Mouse (Mus musculus): Measurements from ENCODE around the gene Trmt61a. TPM values are rescaled to one million over a fixed set of nuclear protein-coding genes. Genes with fewer than 3 reads are reported as not detected.

Gene Trmt61a
- polyA plus RNA-seq, 1 experiment from 2014 or later = 5.7 TPM

DNA sequence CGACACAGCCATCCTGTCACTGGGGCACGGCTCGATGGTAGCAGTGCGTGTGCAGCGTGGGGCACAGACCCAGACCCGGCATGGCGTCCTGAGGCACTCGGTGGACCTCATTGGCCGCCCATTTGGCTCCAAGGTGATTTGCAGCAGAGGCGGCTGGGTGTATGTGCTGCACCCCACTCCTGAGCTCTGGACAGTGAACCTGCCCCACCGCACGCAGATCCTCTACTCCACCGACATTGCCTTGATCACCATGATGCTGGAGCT is 697 bp downstream of the Trmt61a start:
- H3K9ac ChIP-seq (replicated peaks) = peak overlapping the region; percentile 65
- DNase-seq = no peak
- no peak for TF ChIP-seq CTCF (IDR thresholded peaks at IDR 0.05; ENCODE audit: low read depth)
- no peak for TF ChIP-seq EP300 (IDR thresholded peaks at IDR 0.05; ENCODE audit: low read depth)
- 1% methylated on average over 13 of the region's 13 CpGs for WGBS (ENCODE audit: insufficient replicate concordance)
- peaks cover 6% of the 10 kb centered on the region; the same call in 1 of the 2 replicates for H3K27me3 ChIP-seq (ENCODE audit: insufficient read depth, low read length)
- peak overlapping the region; percentile 3; the same call in 1 of the 2 replicates for H3K27ac ChIP-seq (ENCODE audit: low read depth)
- peak overlapping the region; percentile 97 for H3K4me2 ChIP-seq (ENCODE audit: low read depth, low read length)
- peaks cover 3% of the 10 kb centered on the region; the same call in 1 of the 2 replicates for H3K36me3 ChIP-seq (replicated peaks; ENCODE audit: insufficient read depth, low read length)
- H3K9me3 ChIP-seq (ENCODE audit: low read length) = no peaks in the 10 kb centered on the region
- peak overlapping the region; percentile 83 for H3K4me3 ChIP-seq (ENCODE audit: low read depth, low read length)
- 0 out of 2 replicates have a peak, but pooled peaks have one; percentile 1 for ATAC-seq
- H3K4me1 ChIP-seq (ENCODE audit: insufficient read depth) = peaks cover 19% of the 10 kb centered on the region

DNA sequence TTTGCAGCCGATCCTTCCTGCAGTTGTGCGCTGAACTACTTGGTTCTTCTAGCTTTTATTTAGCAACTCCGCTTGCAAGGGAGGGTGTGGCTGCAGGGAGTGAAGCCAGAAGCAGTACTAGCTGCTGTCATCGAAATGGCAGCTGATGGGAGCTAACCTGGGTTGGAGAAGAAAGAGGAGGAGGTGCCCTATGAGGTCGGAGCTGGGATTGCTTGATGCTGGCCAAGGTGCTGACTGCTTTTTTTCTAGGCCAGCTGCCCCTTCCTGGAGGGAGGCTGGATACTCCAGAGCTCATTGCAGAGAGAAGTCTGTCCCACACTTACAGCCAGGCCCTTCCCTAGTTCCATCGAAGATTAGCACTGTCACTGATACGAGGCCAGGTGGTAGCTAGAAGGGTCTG is 1.1 kb downstream of the Trmt61a start:
- no peak for ATAC-seq
- Histone ChIP-seq H3K36me3 (replicated peaks; ENCODE audit: insufficient read depth, low read length) (peaks cover 3% of the 10 kb centered on the region; the same call in 1 of the 2 replicates), H3K9ac (replicated peaks) (peak overlapping the region; percentile 65)

DNA sequence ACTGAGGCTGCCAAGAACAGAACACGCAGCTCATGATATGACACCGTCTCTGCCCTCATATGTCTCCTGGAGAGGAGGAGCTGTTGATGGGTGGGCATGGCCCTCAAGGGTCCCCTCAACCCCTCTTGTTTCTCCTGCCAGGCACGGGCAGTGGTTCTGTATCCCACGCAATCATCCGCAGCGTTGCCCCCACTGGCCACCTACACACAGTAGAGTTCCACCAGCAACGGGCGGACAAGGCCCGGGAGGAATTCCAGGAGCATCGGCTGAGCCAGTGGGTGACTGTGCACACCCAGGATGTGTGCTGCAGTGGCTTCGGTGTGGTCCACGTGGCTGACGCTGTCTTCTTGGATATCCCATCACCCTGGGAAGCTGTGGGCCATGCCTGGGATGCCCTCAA is 2.8 kb downstream of the Trmt61a start:
- DNase-seq (no peak), ATAC-seq (no peak)
- 84% methylated on average over 13 of the region's 13 CpGs for WGBS (ENCODE audit: insufficient replicate concordance)
- H3K4me2 ChIP-seq (ENCODE audit: low read depth, low read length) = no peak overlapping the region
- no peak for TF ChIP-seq EP300 (IDR thresholded peaks at IDR 0.05; ENCODE audit: low read depth)
- no peaks in the 10 kb centered on the region for H3K9me3 ChIP-seq (ENCODE audit: low read length)
- peaks cover 3% of the 10 kb centered on the region; the same call in 1 of the 2 replicates for H3K36me3 ChIP-seq (replicated peaks; ENCODE audit: insufficient read depth, low read length)
- no peak overlapping the region for H3K27ac ChIP-seq (ENCODE audit: low read depth)
- peaks cover 19% of the 10 kb centered on the region for H3K4me1 ChIP-seq (ENCODE audit: insufficient read depth)
- H3K4me3 ChIP-seq (ENCODE audit: low read depth, low read length) = no peak overlapping the region
- no peak overlapping the region for H3K9ac ChIP-seq (replicated peaks)
- H3K27me3 ChIP-seq (ENCODE audit: insufficient read depth, low read length) = no peaks in the 10 kb centered on the region

More for the DNA sequence above, 1.1 kb downstream of the Trmt61a start:
- Histone ChIP-seq H3K4me3 (ENCODE audit: low read depth, low read length) (peak overlapping the region; percentile 83), H3K4me2 (ENCODE audit: low read depth, low read length) (peak overlapping the region; percentile 97), H3K9me3 (ENCODE audit: low read length) (no peaks in the 10 kb centered on the region), H3K27me3 (ENCODE audit: insufficient read depth, low read length) (peaks cover 2% of the 10 kb centered on the region; the same call in 1 of the 2 replicates), H3K27ac (ENCODE audit: low read depth) (no peak overlapping the region), H3K4me1 (ENCODE audit: insufficient read depth) (peaks cover 19% of the 10 kb centered on the region)
- TF ChIP-seq EP300 (IDR thresholded peaks at IDR 0.05; ENCODE audit: low read depth) = no peak
- no peak for TF ChIP-seq CTCF (IDR thresholded peaks at IDR 0.05; ENCODE audit: low read depth)
- 28% methylated on average over 7 of the region's 7 CpGs for WGBS (ENCODE audit: insufficient replicate concordance)
- no peak for DNase-seq

DNA sequence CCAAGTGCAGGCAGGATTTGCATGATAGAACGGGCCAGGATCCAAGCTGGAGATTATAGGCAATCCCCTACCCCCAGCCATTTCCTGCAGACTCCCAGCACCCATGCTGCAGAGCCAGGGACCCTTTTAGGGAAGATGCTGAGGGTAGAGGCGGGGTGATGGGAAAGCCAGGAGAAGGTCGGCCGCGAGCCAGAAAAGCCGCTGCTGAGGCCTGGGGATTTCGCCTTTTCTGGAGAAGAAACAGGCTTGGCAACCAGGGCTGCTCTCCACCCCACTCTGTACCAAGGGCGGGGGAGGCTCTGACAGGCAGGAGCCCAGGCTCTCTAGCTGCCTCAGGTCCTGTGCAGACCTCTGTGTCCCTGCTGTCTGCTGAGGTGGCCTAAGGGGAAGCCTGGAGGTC is 3.4 kb downstream of the Trmt61a start:
- no peak overlapping the region for H3K9ac ChIP-seq (replicated peaks)
- peaks cover 19% of the 10 kb centered on the region for H3K4me1 ChIP-seq (ENCODE audit: insufficient read depth)
- H3K27me3 ChIP-seq (ENCODE audit: insufficient read depth, low read length) = no peaks in the 10 kb centered on the region
- H3K27ac ChIP-seq (ENCODE audit: low read depth) = no peak overlapping the region
- H3K9me3 ChIP-seq (ENCODE audit: low read length) = no peaks in the 10 kb centered on the region
- WGBS (ENCODE audit: insufficient replicate concordance) = 84% methylated on average over 8 of the region's 8 CpGs
- TF ChIP-seq CTCF (IDR thresholded peaks at IDR 0.05; ENCODE audit: low read depth) (no peak), EP300 (IDR thresholded peaks at IDR 0.05; ENCODE audit: low read depth) (no peak)
- H3K4me3 ChIP-seq (ENCODE audit: low read depth, low read length) = no peak overlapping the region
- H3K36me3 ChIP-seq (replicated peaks; ENCODE audit: insufficient read depth, low read length) = peaks cover 3% of the 10 kb centered on the region; the same call in 1 of the 2 replicates
- H3K4me2 ChIP-seq (ENCODE audit: low read depth, low read length) = no peak overlapping the region
- ATAC-seq (no peak), DNase-seq (no peak)

DNA sequence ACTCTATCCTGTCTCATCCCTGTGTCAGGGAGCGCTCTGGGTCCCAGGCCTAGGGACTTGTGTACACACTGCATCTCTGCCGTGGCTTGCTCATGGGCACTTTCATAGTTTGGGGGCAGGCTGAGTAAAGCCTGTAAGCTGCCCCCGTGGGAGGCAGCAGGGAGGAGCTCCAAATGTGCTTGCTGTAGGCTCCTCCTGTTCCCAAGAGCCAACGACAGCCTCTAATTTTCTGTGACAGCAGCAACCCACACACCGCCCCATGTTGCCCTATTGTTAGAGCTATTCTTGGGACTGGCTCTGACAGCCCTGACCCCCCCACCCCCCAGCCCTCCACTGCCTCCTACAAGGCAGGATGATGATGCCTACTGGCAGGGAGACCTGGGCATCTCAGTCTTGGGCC is 4.1 kb downstream of the Trmt61a start:
- no peak overlapping the region for H3K9ac ChIP-seq (replicated peaks)
- peaks cover 16% of the 10 kb centered on the region for H3K4me1 ChIP-seq (ENCODE audit: insufficient read depth)
- peaks cover 3% of the 10 kb centered on the region; the same call in 1 of the 2 replicates for H3K36me3 ChIP-seq (replicated peaks; ENCODE audit: insufficient read depth, low read length)
- TF ChIP-seq EP300 (IDR thresholded peaks at IDR 0.05; ENCODE audit: low read depth) (no peak), CTCF (IDR thresholded peaks at IDR 0.05; ENCODE audit: low read depth) (no peak)
- H3K27me3 ChIP-seq (ENCODE audit: insufficient read depth, low read length) = no peaks in the 10 kb centered on the region
- no peak overlapping the region for H3K4me2 ChIP-seq (ENCODE audit: low read depth, low read length)
- 76% methylated on average over 5 of the region's 5 CpGs for WGBS (ENCODE audit: insufficient replicate concordance)
- ATAC-seq = no peak
- no peak overlapping the region for H3K4me3 ChIP-seq (ENCODE audit: low read depth, low read length)
- no peak for DNase-seq
- no peak overlapping the region for H3K27ac ChIP-seq (ENCODE audit: low read depth)
- H3K9me3 ChIP-seq (ENCODE audit: low read length) = no peaks in the 10 kb centered on the region

DNA sequence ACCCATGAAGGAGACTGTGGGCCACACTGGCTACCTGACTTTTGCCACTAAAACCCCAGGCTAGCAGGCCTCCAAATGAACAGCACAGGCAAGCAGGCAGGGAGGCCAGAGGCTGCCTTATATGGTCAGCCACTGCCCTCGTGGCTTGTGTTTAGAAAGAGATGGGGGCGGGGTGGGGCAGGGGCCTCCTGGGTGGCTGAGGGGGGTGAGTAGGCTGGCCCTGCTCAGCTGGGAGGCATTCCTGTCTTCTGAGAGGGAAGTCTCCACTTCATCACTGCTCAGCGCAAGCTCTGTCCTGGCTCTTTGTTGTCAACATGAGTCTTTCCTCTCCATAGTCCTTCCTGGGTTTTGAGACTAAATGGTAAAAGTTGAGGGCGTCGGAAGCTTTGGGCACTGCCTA is 4.9 kb downstream of the Trmt61a start:
- no peaks in the 10 kb centered on the region for H3K27me3 ChIP-seq (ENCODE audit: insufficient read depth, low read length)
- H3K36me3 ChIP-seq (replicated peaks; ENCODE audit: insufficient read depth, low read length) = peaks cover 3% of the 10 kb centered on the region; the same call in 1 of the 2 replicates
- TF ChIP-seq EP300 (IDR thresholded peaks at IDR 0.05; ENCODE audit: low read depth) (no peak), CTCF (IDR thresholded peaks at IDR 0.05; ENCODE audit: low read depth) (no peak)
- no peak overlapping the region for H3K4me2 ChIP-seq (ENCODE audit: low read depth, low read length)
- ATAC-seq (no peak), DNase-seq (no peak)
- no peak overlapping the region for H3K27ac ChIP-seq (ENCODE audit: low read depth)
- H3K4me3 ChIP-seq (ENCODE audit: low read depth, low read length) = no peak overlapping the region
- no peak overlapping the region for H3K9ac ChIP-seq (replicated peaks)
- no peaks in the 10 kb centered on the region for H3K9me3 ChIP-seq (ENCODE audit: low read length)
- 57% methylated on average over 5 of the region's 5 CpGs for WGBS (ENCODE audit: insufficient replicate concordance)
- peaks cover 15% of the 10 kb centered on the region for H3K4me1 ChIP-seq (ENCODE audit: insufficient read depth)

DNA sequence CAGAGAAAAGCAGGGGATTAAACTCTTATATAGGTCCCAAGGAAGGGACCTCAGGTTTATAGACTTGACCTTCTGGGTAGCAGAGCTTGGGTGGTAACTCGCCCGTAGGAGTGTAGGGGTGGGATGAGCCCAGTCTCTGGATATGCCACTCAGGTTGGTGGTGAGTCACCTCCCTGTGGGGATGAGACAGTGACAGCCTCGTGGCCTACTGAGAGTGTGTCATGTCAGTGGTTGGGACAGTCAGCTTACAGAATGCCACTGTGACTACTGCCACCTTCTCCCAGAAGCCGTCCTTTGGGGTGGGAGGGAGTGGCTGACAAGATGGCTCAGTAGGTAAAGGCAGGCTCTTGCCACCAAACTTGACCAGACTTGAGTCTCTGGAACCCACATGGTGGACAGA is 8.5 kb downstream of the Trmt61a start:
- Histone ChIP-seq H3K27ac (ENCODE audit: low read depth) (no peak overlapping the region), H3K4me3 (ENCODE audit: low read depth, low read length) (no peak overlapping the region), H3K36me3 (replicated peaks; ENCODE audit: insufficient read depth, low read length) (0 out of 2 replicates have a peak, but pooled peaks cover 3% of the 10 kb centered on the region), H3K27me3 (ENCODE audit: insufficient read depth, low read length) (no peaks in the 10 kb centered on the region), H3K4me1 (ENCODE audit: insufficient read depth) (peaks cover 11% of the 10 kb centered on the region; the same call in 1 of the 2 replicates), H3K4me2 (ENCODE audit: low read depth, low read length) (no peak overlapping the region), H3K9ac (replicated peaks) (no peak overlapping the region), H3K9me3 (ENCODE audit: low read length) (no peaks in the 10 kb centered on the region)
- DNase-seq (no peak), ATAC-seq (no peak)
- WGBS (ENCODE audit: insufficient replicate concordance) = 64% methylated on average over 4 of the region's 4 CpGs
- no peak for TF ChIP-seq EP300 (IDR thresholded peaks at IDR 0.05; ENCODE audit: low read depth)
- TF ChIP-seq CTCF (IDR thresholded peaks at IDR 0.05; ENCODE audit: low read depth) = no peak

Measured in liver, postnatal 0 days (tissue).